Mouse (Mus musculus) cortical plate, adult 2 months (tissue): Measurements from ENCODE around the gene Atat1. TPM values are rescaled to one million over a fixed set of nuclear protein-coding genes. Genes with fewer than 3 reads are reported as not detected.
A peak's percentile ranks its signal among the peaks of the same experiment; 100 is the strongest.

ENCODE experiments used
- H3K27ac ChIP-seq: fragments of 200-500 bp; 2 replicates; pipeline ENCODE4 v1.5.1; 2012; ENCODE audit warnings: low read length, control low read depth, inconsistent platforms; ENCODE audit not compliant: insufficient read depth
- H3K4me1 ChIP-seq: fragments of 200-500 bp; 2 replicates; pipeline ENCODE4 v1.6.1; 2011; ENCODE audit warnings: low read length; ENCODE audit not compliant: control insufficient read depth, insufficient read depth
- H3K4me3 ChIP-seq: fragments of 200-500 bp; 2 replicates; pipeline ENCODE4 v1.5.1; 2011; ENCODE audit warnings: mild to moderate bottlenecking, low read length, control low read depth; ENCODE audit not compliant: insufficient read depth
- CTCF ChIP-seq: fragments of 200-500 bp; IDR thresholded peaks from 2 replicates; pipeline ENCODE4 v1.5.1; 2011; ENCODE audit warnings: mild to moderate bottlenecking, control low read depth, low read length; ENCODE audit not compliant: insufficient read depth; ENCODE audit errors: extremely low read depth
- POLR2A ChIP-seq: fragments of 200-500 bp; IDR thresholded peaks from 2 replicates; pipeline ENCODE4 v1.6.1; 2011; ENCODE audit warnings: mild to moderate bottlenecking, low read length, control low read depth; ENCODE audit not compliant: insufficient read depth; ENCODE audit errors: extremely low read depth
- polyA plus RNA-seq: library from polyadenylated mRNA; depleted of rRNA; stranded (reverse); fragments of >200 nt; gene quantifications from 2 replicates; pipeline ENCODE4 v1.2.3, GENCODE M21; 2012

Gene Atat1
- polyA plus RNA-seq, 1 experiment, result 96.8 TPM

GRCm38 (mm10) chr17:35868165-35868820 lies 41.6 kb downstream of the Atat1 start:
- Histone ChIP-seq H3K4me3 (peak overlapping the region; percentile 49), H3K4me1 (peaks cover 3% of the 10 kb centered on the region; the same call in 1 of the 2 replicates), H3K27ac (peak overlapping the region; percentile 75)
- TF ChIP-seq POLR2A (no peak), CTCF (no peak)

GRCm38 (mm10) chr17:35866911-35867890 lies 42.7 kb downstream of the Atat1 start:
- TF ChIP-seq POLR2A (no peak), CTCF (no peak)
- Histone ChIP-seq H3K4me3 (peak overlapping the region; percentile 77), H3K27ac (peak overlapping the region; percentile 90), H3K4me1 (peaks cover 3% of the 10 kb centered on the region; the same call in 1 of the 2 replicates)

GRCm38 (mm10) chr17:35866281-35866831 lies 43.5 kb downstream of the Atat1 start:
- peaks cover 3% of the 10 kb centered on the region; the same call in 1 of the 2 replicates for H3K4me1 ChIP-seq

GRCm38 (mm10) chr17:35865481-35866280 lies 44.2 kb downstream of the Atat1 start, which contains the start of gene Ppp1r18:
Gene Ppp1r18 (plus strand): TSS chr17:35865593.
- Histone ChIP-seq H3K4me3 (peak within 1 kb of the TSS; percentile 77), H3K4me1 (peaks cover 3% of the 10 kb centered on the region; the same call in 1 of the 2 replicates), H3K27ac (peak within 1 kb of the TSS; percentile 60)
- TF ChIP-seq CTCF, result no peak
- peak; percentile 24; the same call in 1 of the 2 replicates for TF ChIP-seq POLR2A

More at GRCm38 (mm10) chr17:35866281-35866831, 43.5 kb downstream of the Atat1 start:
- TF ChIP-seq POLR2A (no peak), CTCF (no peak)
- peak overlapping the region; percentile 77 for H3K4me3 ChIP-seq
- peak overlapping the region; percentile 90 for H3K27ac ChIP-seq

GRCm38 (mm10) chr17:35864832-35865353 lies 45.0 kb downstream of the Atat1 start:
- H3K4me3 ChIP-seq, result no peak overlapping the region
- no peak overlapping the region for H3K27ac ChIP-seq
- H3K4me1 ChIP-seq, result peaks cover 3% of the 10 kb centered on the region; the same call in 1 of the 2 replicates
- TF ChIP-seq POLR2A (no peak), CTCF (no peak)

GRCm38 (mm10) chr17:35861198-35861857 lies 48.5 kb downstream of the Atat1 start, which contains the start of gene Nrm:
Gene Nrm (plus strand): TSS chr17:35861318.
- peaks cover 2% of the 10 kb centered on the region; the same call in 1 of the 2 replicates for H3K4me1 ChIP-seq
- peak within 1 kb of the TSS; percentile 76 for H3K4me3 ChIP-seq
- H3K27ac ChIP-seq, result 0 out of 2 replicates have a peak within 1 kb of the TSS, but pooled peaks have one; percentile 26
- TF ChIP-seq CTCF (0 out of 2 replicates have a peak, but pooled peaks have one; percentile 8), POLR2A (0 out of 2 replicates have a peak, but pooled peaks have one; percentile 56)

GRCm38 (mm10) chr17:35860831-35861197 lies 49.1 kb downstream of the Atat1 start:
- TF ChIP-seq CTCF (no peak), POLR2A (no peak)
- H3K27ac ChIP-seq, result no peak overlapping the region
- H3K4me1 ChIP-seq, result no peaks in the 10 kb centered on the region
- peak overlapping the region; percentile 76 for H3K4me3 ChIP-seq

- Histone ChIP-seq H3K27ac (no peak overlapping the region), H3K4me1 (no peaks in the 10 kb centered on the region), H3K4me3 (no peak overlapping the region)
- no peak for TF ChIP-seq POLR2A
- TF ChIP-seq CTCF, result no peak
Measured at GRCm38 (mm10) chr17:35859835-35860234, 50.0 kb downstream of the Atat1 start.
